Mouse (Mus musculus): ENCODE results near the gene Ambn. TPM values are rescaled to one million over a fixed set of nuclear protein-coding genes. Genes with fewer than 3 reads are reported as not detected.

Ambn gene
- polyA plus RNA-seq (2012; ENCODE audit: low replicate concordance) = not detected in 2 replicates

DNA sequence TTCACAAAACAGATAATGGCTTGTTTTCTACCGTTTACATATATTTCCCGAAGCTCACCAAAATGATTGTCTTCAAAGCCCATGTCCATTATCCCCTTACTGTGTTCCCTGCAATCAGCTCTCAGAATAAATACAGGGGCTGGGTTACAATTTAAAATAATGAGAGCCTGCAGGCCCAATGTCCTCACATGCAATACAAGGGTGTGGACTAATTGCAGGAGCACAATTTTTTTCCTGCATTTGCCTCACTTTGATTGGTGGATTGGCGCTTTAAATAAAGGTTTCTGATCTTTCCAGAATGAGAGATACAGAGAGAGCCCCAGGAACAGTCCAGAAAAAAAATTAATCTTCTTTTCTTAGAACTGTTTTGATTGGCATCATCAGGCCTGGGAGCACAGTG is at the start of gene Ambn:
Gene Ambn, plus strand, starts transcription at position 301 of the 400 bp plus-strand sequence.

DNA sequence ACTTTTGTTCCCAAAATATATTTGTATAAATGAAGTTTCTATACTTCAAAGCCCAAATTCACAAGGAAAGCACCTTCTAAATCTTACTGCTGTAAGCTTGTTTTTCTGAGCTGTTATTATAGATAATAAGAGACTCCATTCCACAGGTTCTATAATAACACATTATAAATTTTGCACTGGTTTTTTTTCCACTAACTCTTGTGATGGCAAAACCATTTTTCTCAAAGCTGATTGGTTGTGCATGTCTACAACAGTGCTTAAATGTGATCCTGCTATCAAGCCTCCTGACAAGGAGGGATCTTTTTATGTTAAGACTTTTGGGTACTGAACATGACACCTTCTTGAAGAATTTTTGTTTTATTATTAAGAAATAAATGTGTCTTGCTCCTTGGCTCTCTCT is 31.9 kb downstream of the Ambn start, which contains the start of gene Enam:
Gene Enam, plus strand, starts transcription at position 301 of the 400 bp plus-strand sequence.

Other genes with a start within 250 kb of the Ambn start
- not detected in 2 replicates for gene Gm7714, start 187.1 kb upstream of the Ambn start, polyA plus RNA-seq (2012; ENCODE audit: low replicate concordance)
- not detected in 2 replicates for gene Prol1, start 138.7 kb upstream of the Ambn start, polyA plus RNA-seq (2012; ENCODE audit: low replicate concordance)
- gene Amtn, start 79.9 kb upstream of the Ambn start, polyA plus RNA-seq (2012; ENCODE audit: low replicate concordance) = not detected in 2 replicates
- gene Enam, start 32.0 kb downstream of the Ambn start, polyA plus RNA-seq (2012; ENCODE audit: low replicate concordance) = not detected in 2 replicates
- 6.2 and 15.0 TPM in 2 replicates for gene Jchain, start 71.9 kb downstream of the Ambn start, polyA plus RNA-seq (2012; ENCODE audit: low replicate concordance)
- 36.1 and 40.6 TPM in 2 replicates for gene Utp3, start 98.5 kb downstream of the Ambn start, polyA plus RNA-seq (2012; ENCODE audit: low replicate concordance)
- 2.1 and 3.0 TPM in 2 replicates for gene Rufy3, start 109.0 kb downstream of the Ambn start, polyA plus RNA-seq (2012; ENCODE audit: low replicate concordance)
- 40.3 and 60.8 TPM in 2 replicates for gene Grsf1, start 220.2 kb downstream of the Ambn start, polyA plus RNA-seq (2012; ENCODE audit: low replicate concordance)